Comparison of ENCODE assay signal across 13 mouse cellular contexts in genomic region chr7:35733313-35734050, GRCm38 (mm10). TPM values are rescaled to one million over a fixed set of nuclear protein-coding genes. Genes with fewer than 3 reads are reported as not detected.
A peak's percentile ranks its signal among the peaks of the same experiment; 100 is the strongest.
DNase-seq lines count a peak whose midpoint lies in the region; ATAC-seq and TF ChIP-seq lines count a peak whose summit lies in the region.
"Had no signal": no experiment of that assay in that cellular context is flagged by ENCODE, and none has a peak within 500 bp of the region (broad histone marks: within the 10 kb centered on the region; RNA-seq: fewer than 3 reads in every experiment).

No protein-coding gene starts in this region.

- H3K27me3 ChIP-seq in hindbrain, embryonic 11.5 days (ENCODE audit: control insufficient read depth, insufficient read depth, low read length), result no peaks in the 10 kb centered on the region
- no peaks in the 10 kb centered on the region for H3K27me3 ChIP-seq in hindbrain, embryonic 10.5 days (ENCODE audit: insufficient read depth, poor library complexity, severe bottlenecking)
- no peaks in the 10 kb centered on the region for H3K27me3 ChIP-seq in forebrain, embryonic 10.5 days (ENCODE audit: poor library complexity, severe bottlenecking)
- H3K27me3 ChIP-seq in hindbrain, postnatal 0 days (ENCODE audit: insufficient read depth, low read length), result no peaks in the 10 kb centered on the region

- no peaks in the 10 kb centered on the region; the same call in 1 of the 2 replicates for H3K4me1 ChIP-seq in hindbrain, embryonic 11.5 days (replicated peaks; ENCODE audit: control insufficient read depth, insufficient read depth, low read length)
- H3K4me1 ChIP-seq in hindbrain, embryonic 10.5 days (replicated peaks), result no peaks in the 10 kb centered on the region
- H3K4me1 ChIP-seq in forebrain, embryonic 10.5 days, result peaks cover 16% of the 10 kb centered on the region; the same call in 1 of the 2 replicates
- H3K4me1 ChIP-seq in hindbrain, postnatal 0 days (ENCODE audit: insufficient read depth, low read length), result no peaks in the 10 kb centered on the region

- no peak for TF ChIP-seq CTCF in hindbrain, postnatal 0 days (IDR thresholded peaks at IDR 0.05; ENCODE audit: low read depth)

- no peak overlapping the region for H3K9ac ChIP-seq in hindbrain, embryonic 11.5 days (ENCODE audit: low read depth, low read length)
- H3K9ac ChIP-seq in hindbrain, postnatal 0 days (replicated peaks; ENCODE audit: low read length), result no peak overlapping the region
- H3K9ac ChIP-seq: lung, embryonic 14.5 days had no signal

- no peak for DNase-seq in hindbrain, embryonic 11.5 days (ENCODE audit: low spot score)
- DNase-seq in hindbrain, embryonic 10.5 days (ENCODE audit: low spot score), result no peak
- DNase-seq in left cerebral cortex, postnatal 4 days, result peak; percentile 72
- DNase-seq in left cerebral cortex, postnatal 10 days (ENCODE audit: extremely low spot score in 1 of 2, low spot score in 2 of 2), result no peak
- no peak for DNase-seq in forebrain, embryonic 10.5 days (ENCODE audit: extremely low spot score, low spot score)
- DNase-seq in hindbrain, postnatal 0 days (ENCODE audit: low spot score), result peak; percentile 71
- DNase-seq in ovary, adult 18-20 months (ENCODE audit: low spot score), result no peak
- no peak for DNase-seq in thymus, postnatal 25 days
- DNase-seq: adrenal gland, adult 2 months; B cell, adult 2 months; embryo, embryonic 11 days; heart, adult 2 months; lung, embryonic 14.5 days had no signal

- H3K36me3 ChIP-seq in hindbrain, embryonic 11.5 days (ENCODE audit: control insufficient read depth, insufficient read depth, low read length), result peaks cover 6% of the 10 kb centered on the region; the same call in 1 of the 2 replicates
- peaks cover 67% of the 10 kb centered on the region for H3K36me3 ChIP-seq in hindbrain, embryonic 10.5 days
- H3K36me3 ChIP-seq in forebrain, embryonic 10.5 days (replicated peaks), result peaks cover 83% of the 10 kb centered on the region
- peaks cover 2% of the 10 kb centered on the region; the same call in 1 of the 2 replicates for H3K36me3 ChIP-seq in hindbrain, postnatal 0 days (ENCODE audit: insufficient read depth, low read length)

- H3K27ac ChIP-seq in hindbrain, embryonic 11.5 days (ENCODE audit: low read depth, low read length), result 0 out of 2 replicates have a peak overlapping the region, but pooled peaks have one; percentile 10
- H3K27ac ChIP-seq in hindbrain, embryonic 10.5 days, result no peak overlapping the region
- H3K27ac ChIP-seq in forebrain, embryonic 10.5 days, result peak overlapping the region; percentile 44
- peak overlapping the region; percentile 45; the same call in 1 of the 2 replicates for H3K27ac ChIP-seq in hindbrain, postnatal 0 days
- H3K27ac ChIP-seq: heart, adult 2 months had no signal

- H3K4me3 ChIP-seq in hindbrain, embryonic 11.5 days (ENCODE audit: low read depth, low read length), result no peak overlapping the region
- H3K4me3 ChIP-seq in hindbrain, embryonic 10.5 days, result no peak overlapping the region
- no peak overlapping the region for H3K4me3 ChIP-seq in forebrain, embryonic 10.5 days
- no peak overlapping the region for H3K4me3 ChIP-seq in hindbrain, postnatal 0 days (ENCODE audit: low read length)
- H3K4me3 ChIP-seq: heart, adult 2 months had no signal

- H3K9me3 ChIP-seq in hindbrain, embryonic 11.5 days (ENCODE audit: control insufficient read depth, low read length), result no peaks in the 10 kb centered on the region; the same call in 1 of the 2 replicates
- H3K9me3 ChIP-seq in hindbrain, embryonic 10.5 days, result peaks cover 18% of the 10 kb centered on the region
- peaks cover 13% of the 10 kb centered on the region; the same call in 1 of the 2 replicates for H3K9me3 ChIP-seq in forebrain, embryonic 10.5 days
- no peaks in the 10 kb centered on the region for H3K9me3 ChIP-seq in hindbrain, postnatal 0 days (ENCODE audit: low read length)

- ATAC-seq in hindbrain, embryonic 11.5 days (ENCODE audit: low FRiP score), result no peak
- ATAC-seq in hindbrain, postnatal 0 days, result peak; percentile 59

- intact Hi-C loops in left cerebral cortex, postnatal 4 days (cut with DNase I), result loop anchor here (10.0 kb wide), 1 partner anchor 79 kb away; no protein-coding TSS in a partner anchor
- intact Hi-C loops in left cerebral cortex, postnatal 10 days (cut with DNase I), result no loop called here

- 81% methylated on average over 14 of the region's 14 CpGs for WGBS in hindbrain, embryonic 11.5 days
- 88% methylated on average over 14 of the region's 14 CpGs for WGBS in hindbrain, embryonic 10.5 days
- WGBS in forebrain, embryonic 10.5 days, result 90% methylated on average over 14 of the region's 14 CpGs
- WGBS in hindbrain, postnatal 0 days, result 42% methylated on average over 14 of the region's 14 CpGs

- H3K4me2 ChIP-seq in hindbrain, embryonic 11.5 days (replicated peaks; ENCODE audit: low read depth, low read length), result no peak overlapping the region
- H3K4me2 ChIP-seq in hindbrain, postnatal 0 days (ENCODE audit: low read depth, low read length), result no peak overlapping the region; the same call in 1 of the 2 replicates
- H3K4me2 ChIP-seq: lung, embryonic 14.5 days had no signal

RNA-seq across cellular contexts. Expression of gene Dpy19l3, which starts 20.8 kb away (rescaled TPM):
- polyA plus RNA-seq in hindbrain, embryonic 11.5 days (2014; fragmentation: Nextera tagmentation; extraction: Ambion mirVana), result 29.4 and 33.5 TPM in 2 replicates
- 25.9 and 27.9 TPM in 2 replicates for polyA plus RNA-seq in hindbrain, embryonic 10.5 days (2016; fragmentation: Nextera tagmentation; extraction: Ambion mirVana)
- 10 to 100 TPM; 61.0 to 65.0 TPM for total RNA-seq in left cerebral cortex, postnatal 4 days (2021)
- 10 to 100 TPM; 61.9 to 63.1 TPM for total RNA-seq in left cerebral cortex, postnatal 10 days (2021)
- polyA plus RNA-seq in forebrain, embryonic 10.5 days (2016; fragmentation: Nextera tagmentation; extraction: Ambion mirVana), result 30.5 and 31.5 TPM in 2 replicates
- 23.3 and 36.9 TPM in 2 replicates for total RNA-seq in hindbrain, postnatal 0 days (2014; rRNA removed)
- 32.1 and 43.7 TPM in 2 replicates for polyA plus RNA-seq in hindbrain, postnatal 0 days (2015; fragmentation: Nextera tagmentation; extraction: Ambion mirVana)

Comparison
In these comparisons a context has a peak if more than half of its experiments do, and no peak if none do; other contexts are left out.
1. DNase-seq: peak in left cerebral cortex, postnatal 4 days (single experiment) and hindbrain, postnatal 0 days (single experiment); none in hindbrain, embryonic 11.5 days (single experiment), hindbrain, embryonic 10.5 days (single experiment), left cerebral cortex, postnatal 10 days (0 of 2), forebrain, embryonic 10.5 days (single experiment), ovary, adult 18-20 months (single experiment) and thymus, postnatal 25 days (single experiment).